Mouse (Mus musculus) lung, adult 18-20 months (tissue): ENCODE measurements around the gene Glyatl3.

Source experiments
- DNase-seq, 2 experiments: peaks; one replicate each; pipeline ENCODE4 v3.0.0; 2022; ENCODE audit warnings: mixed read lengths in 2 of 2

Glyatl3 gene

DNA sequence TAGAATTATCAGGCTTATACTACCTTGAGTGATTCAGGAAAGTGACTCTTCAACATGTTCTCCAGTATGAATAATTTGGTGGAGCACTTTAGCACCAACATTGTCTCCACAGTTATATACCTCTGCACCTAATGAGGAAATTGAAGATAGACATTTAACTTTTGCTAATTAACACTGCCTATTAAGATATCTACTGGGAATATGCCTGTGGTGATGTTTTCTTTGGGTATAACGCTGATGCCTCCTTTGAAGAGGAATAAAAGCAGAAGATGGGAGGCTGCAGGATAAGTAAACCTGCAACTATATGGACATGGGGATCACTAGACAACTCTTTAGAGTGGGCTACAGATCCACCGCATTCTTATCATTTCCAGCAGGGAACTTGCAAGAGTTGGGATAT, at the start of gene Glyatl3:
TSS of gene Glyatl3 (minus strand) at position 101 of the 400 bp plus-strand sequence.
- no peak for DNase-seq

- DNase-seq, result no peak
Observed at GRCm38 (mm10) chr17:40948518-40948917, 34.4 kb upstream of the Glyatl3 start.

GRCm38 (mm10) chr17:40934420-40935231, 20.5 kb upstream of the Glyatl3 start, which contains the start of the genes Mut and Cenpq:
Gene Mut, plus strand, starts transcription at chr17:40934685.
Gene Cenpq, minus strand, starts transcription at chr17:40935047.
- DNase-seq, result peak; percentile 98 to 99

DNA sequence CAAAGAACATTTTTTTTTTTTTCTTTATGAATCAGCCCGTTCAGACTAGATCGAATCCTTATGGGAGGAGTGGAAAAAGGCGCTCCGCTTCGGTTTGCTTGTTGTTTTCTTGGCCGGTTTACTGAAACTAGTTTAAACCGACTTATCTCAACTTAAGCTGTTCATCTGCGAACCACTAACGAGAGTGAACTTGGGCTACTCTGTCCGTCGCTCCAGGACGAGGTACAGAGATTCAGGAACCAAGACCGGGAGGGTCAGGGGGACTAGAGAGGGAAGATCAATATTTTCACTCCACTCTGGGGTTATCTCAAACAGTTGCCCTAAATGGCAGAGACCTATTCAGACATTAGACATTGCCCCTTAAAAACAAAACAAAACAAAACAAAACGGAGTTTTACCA, 19.8 kb upstream of the Glyatl3 start:
- peak in 1 of 2 experiments; percentile 1 for DNase-seq

DNA sequence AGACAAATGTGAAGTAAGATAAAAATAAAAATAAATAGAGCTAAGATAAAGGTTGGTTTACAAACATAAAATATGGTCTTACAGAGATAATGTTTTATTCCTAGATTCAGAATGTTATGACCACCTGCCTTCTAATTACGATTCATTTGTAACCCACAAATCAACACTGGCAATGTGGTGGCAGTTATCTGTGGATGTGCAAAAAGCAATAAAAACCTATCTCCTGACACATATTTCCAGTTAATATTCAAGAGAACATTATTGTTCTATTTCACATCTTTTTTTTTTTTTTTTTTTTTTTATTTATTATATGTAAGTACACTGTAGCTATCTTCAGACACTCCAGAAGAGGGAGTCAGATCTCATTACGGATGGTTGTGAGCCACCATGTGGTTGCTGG, 1.3 kb upstream of the Glyatl3 start:
- DNase-seq, result no peak

- DNase-seq, result no peak
Observed at GRCm38 (mm10) chr17:40904721-40905154, 9.4 kb downstream of the Glyatl3 start.

DNA sequence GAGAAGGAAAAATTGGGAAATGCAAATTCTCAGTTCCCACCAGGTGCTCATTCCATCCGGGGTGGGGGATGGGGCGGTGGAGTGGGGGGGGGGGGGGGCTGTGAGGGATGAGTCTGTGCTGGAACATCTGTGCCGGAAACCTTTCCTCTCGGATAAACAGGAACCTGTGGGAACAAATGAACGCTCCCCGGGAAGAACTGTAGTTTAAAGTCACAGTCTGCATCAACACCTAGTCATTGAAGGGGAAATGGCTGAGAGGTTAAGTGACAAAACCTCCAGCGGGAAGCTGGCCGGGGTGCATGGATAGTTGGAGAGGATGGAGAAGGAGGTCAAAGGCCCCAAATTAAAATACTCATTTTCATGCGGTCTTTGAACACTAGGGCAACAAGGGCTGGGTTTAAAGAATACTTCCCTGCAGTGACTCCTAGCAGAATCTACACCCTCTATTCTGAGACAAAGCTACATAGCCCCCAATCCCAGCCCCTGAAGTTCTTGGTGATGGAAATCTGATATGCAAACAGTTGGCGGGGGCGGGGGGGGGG, 10.0 kb downstream of the Glyatl3 start:
- peak in 1 of 2 experiments; percentile 1 for DNase-seq

DNA sequence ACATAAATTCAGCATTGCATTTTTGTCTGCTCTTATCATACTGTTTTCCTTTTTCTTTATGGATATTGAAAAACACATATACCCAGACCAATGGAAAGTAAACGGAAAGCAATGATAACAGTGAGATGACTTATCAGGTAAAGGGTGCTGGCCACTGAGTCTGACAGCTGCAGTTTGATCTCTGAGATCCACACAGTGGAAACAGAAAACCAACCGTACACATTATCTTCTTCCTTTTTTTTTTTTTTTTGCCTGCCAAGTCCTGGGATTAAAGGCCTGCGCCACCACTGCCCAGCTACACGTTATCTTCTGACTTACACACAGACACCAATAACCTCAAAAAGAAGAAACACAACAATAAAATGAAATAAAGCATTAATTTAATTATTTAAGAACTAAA, 10.8 kb downstream of the Glyatl3 start:
- no peak for DNase-seq

DNA sequence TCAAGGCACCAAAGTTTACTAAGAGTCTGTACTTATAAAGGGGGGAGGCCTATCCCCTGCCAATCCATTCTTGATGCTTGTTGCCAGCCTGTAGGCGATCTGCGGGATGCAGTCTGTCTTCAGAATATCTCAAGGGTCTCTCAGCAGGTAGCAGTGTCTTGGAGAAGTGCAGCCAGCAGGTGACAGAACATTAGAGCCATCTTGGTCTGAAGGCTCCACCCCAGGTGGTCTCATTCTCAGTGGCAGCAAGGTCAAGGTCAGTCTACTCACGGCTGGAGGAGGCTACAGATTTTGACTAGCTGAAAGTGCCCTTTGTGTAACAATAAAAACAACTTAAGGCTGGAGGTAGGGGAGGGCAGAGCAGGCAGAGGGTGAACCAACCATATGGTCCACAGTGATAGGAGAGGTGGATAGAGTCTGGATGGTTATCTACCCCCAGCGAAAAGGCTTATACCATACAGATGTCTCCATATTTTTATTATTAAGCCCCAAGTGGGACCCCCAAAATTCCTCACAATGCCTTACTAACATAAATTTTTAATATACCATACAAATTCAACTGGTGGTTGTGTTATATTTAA, 14.3 kb downstream of the Glyatl3 start:
- DNase-seq, result no peak

GRCm38 (mm10) chr17:40896863-40897262, 17.3 kb downstream of the Glyatl3 start:
- DNase-seq, result no peak

- no peak for DNase-seq
Observed at GRCm38 (mm10) chr17:40887849-40888536, 26.2 kb downstream of the Glyatl3 start.

DNA sequence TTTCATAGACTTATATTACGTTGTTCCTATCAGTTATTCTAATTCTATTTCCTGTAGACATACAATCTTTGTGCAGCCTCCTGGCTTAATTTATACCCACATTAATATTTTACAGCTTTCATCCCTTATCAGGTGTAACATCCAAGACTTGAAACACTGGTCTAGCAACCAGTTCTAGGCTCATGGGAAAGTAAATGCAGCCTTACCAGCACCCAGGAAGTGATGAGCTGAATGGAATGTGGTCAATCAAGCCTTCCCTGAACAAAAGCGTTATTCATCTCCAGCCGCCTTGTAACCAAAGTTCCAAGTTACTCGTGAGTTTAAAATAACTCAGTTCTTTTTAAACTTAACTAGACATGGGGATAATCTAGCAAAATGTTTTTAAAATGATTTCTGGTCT, 29.0 kb downstream of the Glyatl3 start:
- no peak for DNase-seq

DNA sequence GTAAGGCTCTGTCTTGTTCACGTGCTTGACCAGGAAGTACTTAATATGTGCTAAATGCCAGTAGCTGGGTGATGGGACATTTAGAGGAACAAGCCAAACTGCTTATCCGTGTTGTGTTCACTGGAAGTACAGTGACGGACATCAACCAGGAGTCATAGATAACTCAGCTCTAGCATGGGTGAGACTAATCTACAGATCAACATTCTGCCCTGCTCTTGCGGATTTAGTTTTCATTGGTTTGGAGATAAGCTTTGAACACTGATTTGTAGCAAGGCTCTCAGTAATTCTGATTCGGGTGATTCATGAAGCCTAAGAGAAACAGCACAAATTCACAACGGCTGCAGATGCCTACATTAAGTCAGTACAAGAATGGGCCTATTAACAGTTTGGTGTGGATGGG, 32.0 kb downstream of the Glyatl3 start:
- DNase-seq, result no peak

- peak; percentile 70 to 73 for DNase-seq
Observed at GRCm38 (mm10) chr17:40879924-40880691, 34.0 kb downstream of the Glyatl3 start, which contains the start of gene 9130008F23Rik. Gene 9130008F23Rik, minus strand, starts transcription at chr17:40880559.

DNA sequence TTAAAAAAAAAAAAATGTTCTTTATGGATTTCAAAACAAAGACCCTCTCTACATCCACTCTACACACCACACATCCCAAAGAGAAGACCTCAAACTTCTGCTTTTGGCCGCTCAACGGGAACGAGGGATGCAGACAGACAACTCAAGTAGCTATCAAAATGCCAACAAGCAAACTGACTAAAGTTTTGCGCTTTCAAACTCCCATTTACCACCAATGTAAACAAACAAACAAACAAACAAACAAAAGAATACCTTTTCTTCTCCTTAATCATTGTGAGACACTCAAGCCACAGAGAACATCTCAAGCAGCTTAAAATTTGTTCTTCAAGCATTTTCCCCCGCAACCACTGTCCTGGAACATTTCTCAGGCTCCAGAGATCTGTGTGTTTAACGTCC, 34.6 kb downstream of the Glyatl3 start:
- no peak for DNase-seq

GRCm38 (mm10) chr17:40877741-40878140, 36.4 kb downstream of the Glyatl3 start:
- DNase-seq, result no peak

GRCm38 (mm10) chr17:40875568-40875967, 38.6 kb downstream of the Glyatl3 start:
- DNase-seq, result no peak

- DNase-seq, result no peak
Observed at GRCm38 (mm10) chr17:40874701-40875100, 39.4 kb downstream of the Glyatl3 start.

GRCm38 (mm10) chr17:40873582-40874011, 40.6 kb downstream of the Glyatl3 start:
- peak in 1 of 2 experiments; percentile 7 for DNase-seq

GRCm38 (mm10) chr17:40872626-40873025, 41.5 kb downstream of the Glyatl3 start:
- no peak for DNase-seq

DNA sequence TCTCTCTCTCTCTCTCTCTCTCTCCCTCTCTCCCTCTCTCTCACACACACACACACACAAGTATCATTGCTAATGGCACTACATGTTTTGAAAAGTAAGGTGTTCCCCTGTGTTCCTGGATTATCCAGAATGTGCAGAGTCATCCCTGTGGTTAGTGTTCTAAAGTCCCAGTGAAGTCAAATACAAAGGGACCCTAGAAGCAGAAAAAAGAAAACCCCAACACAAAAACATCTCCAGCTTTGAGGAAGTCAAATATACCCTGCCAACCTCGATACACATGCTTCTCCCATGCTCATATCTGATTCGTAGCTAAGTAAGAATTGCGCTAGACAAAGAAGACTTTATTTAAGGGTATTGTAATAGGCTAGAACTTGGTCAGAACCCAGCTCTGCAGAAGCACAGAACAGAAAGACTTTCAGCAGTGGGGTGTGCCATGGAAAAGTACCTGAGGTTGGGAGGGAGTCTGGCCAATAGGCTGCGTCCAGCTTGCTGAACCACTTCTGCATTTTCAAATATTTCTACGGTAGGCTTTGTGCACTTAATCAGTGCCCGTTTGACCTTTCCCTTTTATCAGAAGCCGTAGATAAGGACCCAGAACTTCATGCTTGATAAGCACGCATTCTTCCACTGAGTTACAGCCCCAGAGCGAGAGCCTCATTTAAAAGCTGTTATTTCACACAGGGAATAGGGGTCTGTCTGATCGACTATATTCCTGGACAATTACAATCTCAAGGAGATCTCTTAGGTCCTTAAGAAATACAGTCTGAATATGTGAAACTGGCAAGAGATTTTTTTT, 45.0 kb downstream of the Glyatl3 start:
- peak; percentile 55 to 60 for DNase-seq
